ENCODE assay signal across 9 mouse cellular contexts in genomic region chr6:90608186-90608585, GRCm38 (mm10). TPM values are rescaled to one million over a fixed set of nuclear protein-coding genes. Genes with fewer than 3 reads are reported as not detected.
DNase-seq lines count a peak whose midpoint lies in the region; ATAC-seq and TF ChIP-seq lines count a peak whose summit lies in the region.
"Had no signal": no experiment of that assay in that cellular context is flagged by ENCODE, and none has a peak within 500 bp of the region (broad histone marks: within the 10 kb centered on the region; RNA-seq: fewer than 3 reads in every experiment).

No protein-coding gene starts in this region.

- no peak for ATAC-seq in midbrain, postnatal 0 days (ENCODE audit: low FRiP score)
- ATAC-seq in midbrain, embryonic 13.5 days: no peak
- ATAC-seq in embryonic facial prominence, embryonic 11.5 days (replicated peaks; ENCODE audit: insufficient number of reproducible peaks, low FRiP score, low TSS enrichment, low read depth): no peak

- no peak overlapping the region for H3K4me3 ChIP-seq in midbrain, postnatal 0 days (ENCODE audit: low read depth, low read length)
- no peak overlapping the region for H3K4me3 ChIP-seq in midbrain, embryonic 13.5 days (replicated peaks)
- H3K4me3 ChIP-seq in embryonic facial prominence, embryonic 11.5 days (ENCODE audit: low read depth, low read length): no peak overlapping the region
- H3K4me3 ChIP-seq: forebrain, embryonic 10.5 days had no signal

- peaks cover 4% of the 10 kb centered on the region; the same call in 1 of the 2 replicates for H3K4me1 ChIP-seq in midbrain, postnatal 0 days (ENCODE audit: insufficient read depth, low read length)
- H3K4me1 ChIP-seq in midbrain, embryonic 13.5 days (replicated peaks): peaks cover 13% of the 10 kb centered on the region
- H3K4me1 ChIP-seq in embryonic facial prominence, embryonic 11.5 days (ENCODE audit: control insufficient read depth, insufficient read depth, low read length): no peaks in the 10 kb centered on the region; the same call in 1 of the 2 replicates

- TF ChIP-seq CTCF in midbrain, postnatal 0 days (IDR thresholded peaks at IDR 0.05): peak; percentile 66

- H3K27me3 ChIP-seq in midbrain, postnatal 0 days (ENCODE audit: insufficient read depth, low read length): no peaks in the 10 kb centered on the region
- H3K27me3 ChIP-seq in midbrain, embryonic 13.5 days: peaks cover 8% of the 10 kb centered on the region
- no peaks in the 10 kb centered on the region for H3K27me3 ChIP-seq in embryonic facial prominence, embryonic 11.5 days (ENCODE audit: control insufficient read depth, insufficient read depth, low read length)

- H3K36me3 ChIP-seq in midbrain, postnatal 0 days (ENCODE audit: insufficient read depth, low read length): peaks cover 5% of the 10 kb centered on the region; the same call in 1 of the 2 replicates
- no peaks in the 10 kb centered on the region for H3K36me3 ChIP-seq in midbrain, embryonic 13.5 days
- no peaks in the 10 kb centered on the region for H3K36me3 ChIP-seq in embryonic facial prominence, embryonic 11.5 days (replicated peaks; ENCODE audit: control insufficient read depth, insufficient read depth, low read depth, low read length)
- H3K36me3 ChIP-seq: forebrain, embryonic 10.5 days had no signal

- H3K4me2 ChIP-seq in midbrain, postnatal 0 days (ENCODE audit: low read depth, low read length, poor library complexity, severe bottlenecking): no peak overlapping the region
- H3K4me2 ChIP-seq in midbrain, embryonic 13.5 days (replicated peaks): no peak overlapping the region
- no peak overlapping the region for H3K4me2 ChIP-seq in embryonic facial prominence, embryonic 11.5 days (ENCODE audit: low read depth, low read length)

- intact Hi-C loops in left cerebral cortex, postnatal 14 days (cut with DNase I): loop anchor here (5.0 kb wide), 1 partner anchor 49 kb away; no protein-coding TSS in a partner anchor

- no peak overlapping the region for H3K9ac ChIP-seq in midbrain, postnatal 0 days (replicated peaks; ENCODE audit: low read length, poor library complexity, severe bottlenecking)
- no peak overlapping the region for H3K9ac ChIP-seq in midbrain, embryonic 13.5 days (replicated peaks)
- H3K9ac ChIP-seq in embryonic facial prominence, embryonic 11.5 days (replicated peaks; ENCODE audit: low read length): no peak overlapping the region

- no peaks in the 10 kb centered on the region for H3K9me3 ChIP-seq in midbrain, postnatal 0 days (ENCODE audit: low read length)
- H3K9me3 ChIP-seq in midbrain, embryonic 13.5 days: no peaks in the 10 kb centered on the region
- no peaks in the 10 kb centered on the region for H3K9me3 ChIP-seq in embryonic facial prominence, embryonic 11.5 days (replicated peaks; ENCODE audit: control insufficient read depth, low read length)
- H3K9me3 ChIP-seq: forebrain, embryonic 10.5 days had no signal

- 63% methylated on average over 6 of the region's 6 CpGs for WGBS in midbrain, postnatal 0 days
- WGBS in midbrain, embryonic 13.5 days: 56% methylated on average over 6 of the region's 6 CpGs
- WGBS in embryonic facial prominence, embryonic 11.5 days: 65% methylated on average over 6 of the region's 6 CpGs

- DNase-seq in embryo, embryonic 10 days (ENCODE audit: low spot score): peak; percentile 45
- no peak for DNase-seq in embryo, embryonic 9.5 days (ENCODE audit: extremely low spot score)
- DNase-seq in midbrain, postnatal 0 days (ENCODE audit: low spot score): no peak
- peak; percentile 15 for DNase-seq in embryonic facial prominence, embryonic 11.5 days (ENCODE audit: low spot score)
- peak; percentile 31 for DNase-seq in mesoderm, embryonic 11.5 days (ENCODE audit: low read depth, low spot score)
- no peak for DNase-seq in layer of hippocampus, adult 11-12 months (ENCODE audit: low spot score)
- DNase-seq in left cerebral cortex, postnatal 14 days (ENCODE audit: low spot score in 2 of 2): no peak

- no peak overlapping the region for H3K27ac ChIP-seq in midbrain, postnatal 0 days (ENCODE audit: low read depth, low read length)
- H3K27ac ChIP-seq in midbrain, embryonic 13.5 days: no peak overlapping the region
- no peak overlapping the region for H3K27ac ChIP-seq in embryonic facial prominence, embryonic 11.5 days (replicated peaks; ENCODE audit: low read depth, low read length)
- H3K27ac ChIP-seq: forebrain, embryonic 10.5 days had no signal

RNA-seq across cellular contexts. Expression of gene Slc41a3, which starts 3.7 kb away (rescaled TPM):
- total RNA-seq in midbrain, postnatal 0 days (2014; rRNA removed): 14.8 and 15.2 TPM in 2 replicates
- polyA plus RNA-seq in midbrain, postnatal 0 days (2015; fragmentation: Nextera tagmentation; extraction: Ambion mirVana): 14.4 and 14.9 TPM in 2 replicates
- polyA plus RNA-seq in midbrain, embryonic 13.5 days (2015; fragmentation: Nextera tagmentation; extraction: Ambion mirVana): 3.3 and 3.6 TPM in 2 replicates
- polyA plus RNA-seq in embryonic facial prominence, embryonic 11.5 days (2014; fragmentation: Nextera tagmentation; extraction: Ambion mirVana): 2.5 TPM in 2 replicates
- 1 to 10 TPM; 5.7 to 6.2 TPM for total RNA-seq in left cerebral cortex, postnatal 14 days (2021)

Comparison
In these comparisons a context has a peak if more than half of its experiments do, and no peak if none do; other contexts are left out.
1. DNase-seq: peak in embryo, embryonic 10 days (single experiment), embryonic facial prominence, embryonic 11.5 days (single experiment) and mesoderm, embryonic 11.5 days (single experiment); none in embryo, embryonic 9.5 days (single experiment), midbrain, postnatal 0 days (single experiment), layer of hippocampus, adult 11-12 months (single experiment) and left cerebral cortex, postnatal 14 days (0 of 2).